Comparison of ENCODE assay signal across 8 mouse cellular contexts in genomic region chr17:34305380-34306030, GRCm38 (mm10). TPM values are rescaled to one million over a fixed set of nuclear protein-coding genes. Genes with fewer than 3 reads are reported as not detected.
A peak's percentile ranks its signal among the peaks of the same experiment; 100 is the strongest.
DNase-seq lines count a peak whose midpoint lies in the region; ATAC-seq and TF ChIP-seq lines count a peak whose summit lies in the region.

TSS of gene H2-Eb1 (plus strand) at chr17:34305867.

- no peak within 1 kb of the TSS for H3K4me2 ChIP-seq in hindbrain, embryonic 13.5 days

- peak; percentile 43 for DNase-seq in G1E (ENCODE audit: low spot score)
- peak; percentile 63 to 68 for DNase-seq in cerebellum, adult 18-20 months
- peak; percentile 78 to 86 for DNase-seq in frontal cortex, postnatal 10 days (ENCODE audit: low spot score in 2 of 2)
- DNase-seq in layer of hippocampus, postnatal 10 days (ENCODE audit: low spot score in 2 of 2) = peak; percentile 94
- peak; percentile 90 for DNase-seq in lung, postnatal 14 days
- peak; percentile 69 for DNase-seq in ovary, postnatal 36 days (ENCODE audit: low spot score)
- DNase-seq in thymus, postnatal 25 days = peak; percentile 88

- no peaks in the 10 kb centered on the region for H3K4me1 ChIP-seq in G1E (ENCODE audit: insufficient read depth, low read depth, low read length)
- peaks cover 4% of the 10 kb centered on the region for H3K4me1 ChIP-seq in hindbrain, embryonic 13.5 days (replicated peaks)

- peak; percentile 54; the same call in 1 of the 2 replicates for ATAC-seq in G1E (ENCODE audit: extremely low read depth, insufficient number of reproducible peaks, low FRiP score, poor library complexity, severe bottlenecking)
- peak; percentile 81 for ATAC-seq in hindbrain, embryonic 13.5 days (ENCODE audit: low FRiP score)

- H3K4me3 ChIP-seq in G1E (ENCODE audit: low read depth, low read length) = no peak within 1 kb of the TSS
- no peak within 1 kb of the TSS for H3K4me3 ChIP-seq in hindbrain, embryonic 13.5 days

- no peak within 1 kb of the TSS for H3K9ac ChIP-seq in hindbrain, embryonic 13.5 days

- H3K27ac ChIP-seq in hindbrain, embryonic 13.5 days = no peak within 1 kb of the TSS

- no peak for TF ChIP-seq CTCF in G1E (IDR thresholded peaks at IDR 0.05; ENCODE audit: low read depth, low read length)

- H3K27me3 ChIP-seq in G1E (ENCODE audit: insufficient read depth, low read length) = peaks cover 7% of the 10 kb centered on the region; the same call in 1 of the 2 replicates
- H3K27me3 ChIP-seq in hindbrain, embryonic 13.5 days = peaks cover 8% of the 10 kb centered on the region; the same call in 1 of the 2 replicates

- no peaks in the 10 kb centered on the region for H3K9me3 ChIP-seq in G1E (replicated peaks)
- H3K9me3 ChIP-seq in hindbrain, embryonic 13.5 days = no peaks in the 10 kb centered on the region

- no peaks in the 10 kb centered on the region for H3K36me3 ChIP-seq in G1E (replicated peaks)
- H3K36me3 ChIP-seq in hindbrain, embryonic 13.5 days = no peaks in the 10 kb centered on the region

RNA-seq across cellular contexts. Expression of gene H2-Eb1, which starts in this region (rescaled TPM):
- total RNA-seq in G1E (2014; fragmentation: Nextera tagmentation) (not detected in 2 replicates), G1E (2017) (0.12 TPM in 1 of 2 replicates, not detected in the other)
- polyA plus RNA-seq in G1E (2012) = not detected in 2 replicates
- polyA plus RNA-seq in hindbrain, embryonic 13.5 days (2015; fragmentation: Nextera tagmentation; extraction: Ambion mirVana) = 1.5 and 3.4 TPM in 2 replicates
- total RNA-seq in layer of hippocampus, postnatal 10 days (2021) = 1 to 10 TPM; 1.3 to 2.3 TPM

Comparison
In these comparisons a context has a peak if more than half of its experiments do, and no peak if none do; other contexts are left out.
1. Peak in DNase-seq and ATAC-seq in G1E; RNA of the gene not detected or under 1 TPM.
2. DNase-seq: peak in every context shown above with its lines; median percentile 94 in layer of hippocampus, postnatal 10 days; 90 in lung, postnatal 14 days; 88 in thymus, postnatal 25 days; 82 in frontal cortex, postnatal 10 days; 69 in ovary, postnatal 36 days; 66 in cerebellum, adult 18-20 months; 43 in G1E.